Mouse (Mus musculus) midbrain, embryonic 12.5 days (tissue): ENCODE data around the gene Rbfox1. TPM values are rescaled to one million over a fixed set of nuclear protein-coding genes. Genes with fewer than 3 reads are reported as not detected.

Source experiments
- ATAC-seq: fragments of 200-750 bp; cut with Nextera tagmentation; 2 replicates; pipeline ENCODE4 v1.8.0; 2017; ENCODE audit warnings: low read depth, moderate TSS enrichment, moderate library complexity; ENCODE audit not compliant: low FRiP score
- H3K27ac ChIP-seq: fragments of 300-500 bp; sonication (generic); replicated peaks from 2 replicates; pipeline ENCODE4 v1.5.1; 2016; ENCODE audit warnings: mild to moderate bottlenecking
- H3K27me3 ChIP-seq: fragments of 300-500 bp; sonication (generic); 2 replicates; pipeline ENCODE4 v1.6.1; 2016; ENCODE audit warnings: mild to moderate bottlenecking
- H3K36me3 ChIP-seq: fragments of 300-500 bp; sonication (generic); 2 replicates; pipeline ENCODE4 v1.6.1; 2016
- H3K4me1 ChIP-seq: fragments of 300-500 bp; sonication (generic); 2 replicates; pipeline ENCODE4 v1.6.1; 2016
- H3K4me2 ChIP-seq: fragments of 300-500 bp; sonication (generic); replicated peaks from 2 replicates; pipeline ENCODE4 v1.6.1; 2016; ENCODE audit warnings: mild to moderate bottlenecking, moderate library complexity
- H3K4me3 ChIP-seq: fragments of 300-500 bp; sonication (generic); 2 replicates; pipeline ENCODE4 v1.5.1; 2016; ENCODE audit warnings: mild to moderate bottlenecking
- H3K9ac ChIP-seq: fragments of 300-500 bp; sonication (generic); replicated peaks from 2 replicates; pipeline ENCODE4 v1.6.1; 2016; ENCODE audit warnings: mild to moderate bottlenecking, moderate library complexity
- H3K9me3 ChIP-seq: fragments of 300-500 bp; sonication (generic); 2 replicates; pipeline ENCODE4 v1.6.1; 2016; ENCODE audit warnings: mild to moderate bottlenecking
- WGBS: fragments of 180-500 bp; shearing (Covaris S2); methylation state at CpG from one replicate; pipeline ENCODE4 v1.1.7; 2016; 5-methylcytosine and 5-hydroxymethylcytosine counted together
- polyA plus RNA-seq: library from polyadenylated mRNA; unstranded; fragments of >200 nt; fragmentation: Nextera tagmentation; extraction: Ambion mirVana; gene quantifications from 2 replicates; pipeline ENCODE4 v1.2.1, GENCODE M21; 2016

Rbfox1 gene
- polyA plus RNA-seq, 1 experiment from 2014 or later = 32.9 TPM

DNA sequence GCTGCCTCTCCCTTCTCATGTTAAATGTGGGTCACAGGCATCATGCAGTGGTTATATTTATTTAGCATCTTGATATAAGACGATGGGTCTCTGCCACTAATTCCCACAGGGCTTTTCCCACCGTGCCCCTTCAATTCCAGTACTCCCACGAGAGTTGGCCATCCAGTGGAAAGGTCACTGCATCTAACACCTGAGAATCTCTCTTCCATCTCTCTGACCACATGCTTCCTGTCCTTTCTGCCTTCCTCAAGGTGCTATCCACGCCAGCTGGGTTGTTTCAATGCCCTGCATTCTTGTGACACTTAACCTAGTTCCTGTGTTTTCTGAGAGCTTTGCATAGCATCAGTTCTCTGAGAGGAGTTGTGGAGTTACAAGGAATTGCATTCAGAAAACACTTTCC lies 1112.0 kb downstream of the Rbfox1 start:
- no peak for ATAC-seq
- Histone ChIP-seq H3K27ac (no peak overlapping the region), H3K9ac (no peak overlapping the region), H3K36me3 (no peaks in the 10 kb centered on the region), H3K4me3 (no peak overlapping the region), H3K4me2 (no peak overlapping the region), H3K9me3 (no peaks in the 10 kb centered on the region), H3K4me1 (no peaks in the 10 kb centered on the region), H3K27me3 (no peaks in the 10 kb centered on the region)
- WGBS = 67% methylated on average over 4 of the region's 4 CpGs

DNA sequence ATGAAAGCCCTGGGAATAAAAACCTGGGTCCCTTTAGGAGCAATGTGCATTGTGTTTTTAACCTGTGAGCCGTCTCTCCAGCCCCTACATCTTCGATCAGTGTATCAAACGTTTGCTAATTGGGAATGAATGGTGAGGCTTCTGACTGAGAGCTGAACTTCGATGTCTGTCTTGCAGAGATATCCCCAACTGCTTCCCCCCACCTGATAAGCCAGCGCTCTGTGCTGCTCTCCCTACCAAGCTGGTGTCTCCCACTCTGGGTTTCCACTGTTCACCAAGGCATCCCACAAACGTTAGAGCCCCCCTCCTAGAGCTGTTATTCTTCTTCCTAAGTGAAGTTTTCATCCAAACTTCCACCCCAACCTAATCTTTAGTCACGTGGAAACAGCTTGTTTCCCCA lies 1112.7 kb downstream of the Rbfox1 start:
- H3K27ac ChIP-seq = no peak overlapping the region
- H3K4me1 ChIP-seq = no peaks in the 10 kb centered on the region
- 75% methylated on average over 7 of the region's 7 CpGs for WGBS
- no peak overlapping the region for H3K9ac ChIP-seq
- H3K9me3 ChIP-seq = no peaks in the 10 kb centered on the region
- H3K4me3 ChIP-seq = no peak overlapping the region
- no peak for ATAC-seq
- no peaks in the 10 kb centered on the region for H3K27me3 ChIP-seq
- H3K4me2 ChIP-seq = no peak overlapping the region
- H3K36me3 ChIP-seq = no peaks in the 10 kb centered on the region

DNA sequence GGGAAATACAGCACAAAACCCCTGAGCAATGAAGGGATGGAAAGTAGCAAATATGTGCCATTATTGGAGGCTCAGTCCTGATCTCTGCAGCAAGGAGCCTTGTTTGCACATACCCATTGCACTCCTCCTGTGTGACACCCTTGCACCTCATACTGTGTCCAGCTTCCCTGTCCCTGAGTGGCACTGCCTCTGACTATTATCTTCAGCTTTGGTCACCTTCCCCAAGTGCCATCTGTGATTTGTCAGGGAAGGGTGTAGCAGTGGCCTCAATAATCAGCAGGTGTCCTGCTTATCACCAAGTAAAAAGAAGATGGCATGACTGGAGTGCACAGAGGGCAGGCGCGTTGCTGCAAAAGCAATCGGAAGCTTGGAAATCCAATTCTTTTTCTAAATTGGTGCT lies 1119.4 kb downstream of the Rbfox1 start:
- 97% methylated on average over 3 of the region's 3 CpGs for WGBS
- no peak overlapping the region for H3K4me3 ChIP-seq
- H3K27ac ChIP-seq = no peak overlapping the region
- no peaks in the 10 kb centered on the region for H3K9me3 ChIP-seq
- no peak overlapping the region for H3K9ac ChIP-seq
- H3K36me3 ChIP-seq = no peaks in the 10 kb centered on the region
- no peak overlapping the region for H3K4me2 ChIP-seq
- H3K4me1 ChIP-seq = no peaks in the 10 kb centered on the region
- no peak for ATAC-seq
- no peaks in the 10 kb centered on the region for H3K27me3 ChIP-seq

DNA sequence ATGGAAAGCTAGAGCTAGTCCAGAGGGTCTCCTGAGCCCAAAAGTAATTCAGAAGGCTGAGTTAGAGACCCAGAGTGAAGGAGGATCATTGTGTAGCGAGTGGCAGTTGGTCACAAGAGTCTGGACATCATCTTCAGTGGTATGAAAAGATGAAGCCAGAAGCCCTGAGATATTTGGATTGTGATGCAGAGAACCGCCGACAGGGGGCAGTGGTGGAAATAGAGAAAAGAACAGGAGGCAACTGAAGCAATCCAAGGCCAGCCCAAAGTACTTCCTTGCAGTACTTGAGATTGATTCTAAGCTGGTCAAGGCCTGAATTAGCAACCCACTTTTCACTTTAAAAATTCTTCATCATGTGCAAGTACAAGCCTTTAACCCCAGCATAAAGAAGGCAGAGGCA lies 1120.3 kb downstream of the Rbfox1 start:
- no peaks in the 10 kb centered on the region for H3K27me3 ChIP-seq
- H3K9me3 ChIP-seq = no peaks in the 10 kb centered on the region
- H3K4me1 ChIP-seq = no peaks in the 10 kb centered on the region
- H3K36me3 ChIP-seq = no peaks in the 10 kb centered on the region
- no peak overlapping the region for H3K27ac ChIP-seq
- H3K4me2 ChIP-seq = no peak overlapping the region
- H3K4me3 ChIP-seq = no peak overlapping the region
- WGBS = 18% methylated on average over 3 of the region's 3 CpGs
- no peak for ATAC-seq
- H3K9ac ChIP-seq = no peak overlapping the region

DNA sequence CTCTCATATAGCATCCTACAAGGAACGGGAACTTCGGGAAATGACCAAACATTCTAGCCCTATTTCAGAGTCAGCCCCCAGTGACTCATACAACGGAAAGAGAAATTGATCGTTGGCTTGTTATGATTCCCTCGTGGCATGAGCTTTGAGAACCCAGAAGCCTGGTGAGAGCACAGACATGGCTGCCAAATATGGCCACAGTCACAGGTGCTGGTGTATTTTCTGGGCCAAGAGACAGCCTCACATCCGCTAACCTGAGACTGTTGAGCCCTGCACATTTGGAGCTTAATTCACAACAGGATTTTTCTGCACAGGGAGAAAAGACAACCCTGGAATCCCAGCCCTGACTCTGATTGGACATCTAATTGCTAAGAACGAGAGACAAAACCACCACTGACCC lies 1132.2 kb downstream of the Rbfox1 start:
- no peaks in the 10 kb centered on the region for H3K4me1 ChIP-seq
- no peak overlapping the region for H3K4me2 ChIP-seq
- no peaks in the 10 kb centered on the region for H3K9me3 ChIP-seq
- 82% methylated on average over 7 of the region's 7 CpGs for WGBS
- H3K27ac ChIP-seq = no peak overlapping the region
- no peaks in the 10 kb centered on the region for H3K27me3 ChIP-seq
- ATAC-seq = no peak
- no peak overlapping the region for H3K9ac ChIP-seq
- no peak overlapping the region for H3K4me3 ChIP-seq
- no peaks in the 10 kb centered on the region for H3K36me3 ChIP-seq

DNA sequence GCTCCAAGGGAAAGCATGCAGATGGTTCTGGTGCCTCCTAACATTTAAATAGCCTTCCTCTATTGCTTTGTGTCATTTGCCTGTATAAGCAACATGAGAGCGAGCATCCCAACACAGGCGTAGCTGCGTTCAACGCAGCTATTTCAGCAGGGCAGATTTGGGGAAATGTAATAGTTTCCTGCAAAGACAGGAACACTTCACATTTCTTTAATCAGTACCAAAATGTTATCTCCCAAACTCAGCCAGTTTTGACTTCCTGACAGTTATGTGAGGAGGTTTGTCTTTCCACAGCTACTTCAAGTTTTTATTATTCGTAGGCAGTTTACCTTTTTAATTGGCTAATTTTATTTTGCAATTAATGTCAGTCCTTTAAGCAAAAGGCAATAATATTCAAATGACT lies 1149.1 kb downstream of the Rbfox1 start:
- Histone ChIP-seq H3K36me3 (no peaks in the 10 kb centered on the region), H3K27ac (no peak overlapping the region), H3K27me3 (peaks cover 19% of the 10 kb centered on the region), H3K9ac (no peak overlapping the region), H3K4me2 (no peak overlapping the region), H3K4me1 (peaks cover 5% of the 10 kb centered on the region), H3K4me3 (no peak overlapping the region), H3K9me3 (no peaks in the 10 kb centered on the region)
- 92% methylated on average over 5 of the region's 5 CpGs for WGBS
- no peak for ATAC-seq

DNA sequence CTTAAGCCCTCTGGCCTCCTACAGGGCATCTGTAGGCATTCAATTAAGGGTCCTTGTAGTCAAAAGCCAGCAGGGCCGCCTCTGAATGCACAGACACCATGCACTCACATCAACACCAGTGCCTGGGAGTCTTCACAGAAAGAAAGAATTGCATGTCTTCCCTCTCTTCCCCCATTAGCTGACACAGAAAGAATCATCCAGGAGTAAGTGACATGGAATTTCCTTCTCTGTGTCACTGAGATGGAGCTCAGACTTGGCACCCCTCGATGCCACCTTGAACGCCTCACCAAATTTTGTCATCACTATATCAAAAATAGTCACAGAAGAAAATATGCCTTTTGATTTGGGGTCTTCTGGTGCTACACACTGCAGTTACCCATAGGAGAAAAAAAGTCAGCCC lies 1151.4 kb downstream of the Rbfox1 start:
- 63% methylated on average over 3 of the region's 3 CpGs for WGBS
- H3K9me3 ChIP-seq = no peaks in the 10 kb centered on the region
- no peak for ATAC-seq
- H3K4me1 ChIP-seq = peaks cover 12% of the 10 kb centered on the region
- no peaks in the 10 kb centered on the region for H3K36me3 ChIP-seq
- H3K4me3 ChIP-seq = no peak overlapping the region
- peaks cover 32% of the 10 kb centered on the region for H3K27me3 ChIP-seq
- no peak overlapping the region for H3K4me2 ChIP-seq
- no peak overlapping the region for H3K9ac ChIP-seq
- H3K27ac ChIP-seq = no peak overlapping the region

DNA sequence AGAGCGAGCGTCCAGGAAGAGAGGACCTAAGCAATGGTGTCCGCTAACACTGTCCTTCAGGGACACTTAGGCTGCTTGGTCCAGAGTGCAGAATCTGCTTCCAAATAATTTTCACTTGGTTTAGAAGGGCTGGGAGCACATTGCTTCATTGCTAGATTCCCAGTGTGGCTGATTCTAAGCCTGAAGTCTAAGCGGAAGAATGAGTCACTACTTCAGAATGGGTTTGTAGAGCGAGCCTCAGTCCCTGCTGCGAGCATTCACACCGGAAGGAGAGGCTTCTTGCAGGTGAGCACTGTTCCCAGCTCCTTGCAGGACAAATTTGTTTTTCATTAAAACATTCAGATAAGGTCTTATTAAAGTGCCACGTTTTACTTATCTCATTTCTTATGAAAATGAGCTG lies 1151.8 kb downstream of the Rbfox1 start:
- Histone ChIP-seq H3K4me3 (no peak overlapping the region), H3K4me2 (no peak overlapping the region), H3K9me3 (no peaks in the 10 kb centered on the region), H3K27me3 (peaks cover 36% of the 10 kb centered on the region), H3K9ac (no peak overlapping the region), H3K36me3 (no peaks in the 10 kb centered on the region), H3K27ac (no peak overlapping the region), H3K4me1 (peaks cover 12% of the 10 kb centered on the region)
- 60% methylated on average over 8 of the region's 8 CpGs for WGBS
- ATAC-seq = no peak

DNA sequence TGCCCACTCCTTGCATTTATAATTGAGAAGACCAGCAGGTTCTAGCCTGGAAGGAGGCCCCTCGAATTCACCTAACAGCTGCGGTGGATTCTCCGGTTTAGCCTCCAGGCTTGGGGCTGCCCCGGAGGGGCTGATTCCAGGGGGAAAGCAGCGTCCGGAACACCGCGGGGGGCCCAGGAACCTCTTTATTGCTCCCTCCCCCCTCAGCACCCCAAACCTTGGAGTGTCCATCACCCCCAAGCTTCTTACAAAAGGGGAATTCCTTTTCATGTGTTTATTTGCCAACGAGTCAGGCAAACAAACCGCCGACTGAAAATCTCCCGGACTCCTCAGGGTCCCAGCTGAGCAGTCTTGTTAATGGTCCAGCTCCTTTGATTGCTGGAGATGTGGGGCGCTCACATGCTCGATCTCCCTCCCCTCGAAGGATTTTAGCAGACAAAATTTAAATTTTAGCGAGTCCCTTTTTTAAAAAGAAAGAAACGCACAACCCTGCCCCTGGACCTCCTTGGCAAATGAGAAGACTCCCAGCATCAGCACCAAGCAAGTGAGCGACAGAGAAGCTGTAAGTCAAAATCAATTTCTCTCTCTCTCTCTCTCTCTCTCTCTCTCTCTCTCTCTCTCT lies 1153.6 kb downstream of the Rbfox1 start:
- Histone ChIP-seq H3K27me3 (peaks cover 38% of the 10 kb centered on the region), H3K36me3 (no peaks in the 10 kb centered on the region)
- under 1% methylated on average over 18 of the region's 18 CpGs for WGBS

DNA sequence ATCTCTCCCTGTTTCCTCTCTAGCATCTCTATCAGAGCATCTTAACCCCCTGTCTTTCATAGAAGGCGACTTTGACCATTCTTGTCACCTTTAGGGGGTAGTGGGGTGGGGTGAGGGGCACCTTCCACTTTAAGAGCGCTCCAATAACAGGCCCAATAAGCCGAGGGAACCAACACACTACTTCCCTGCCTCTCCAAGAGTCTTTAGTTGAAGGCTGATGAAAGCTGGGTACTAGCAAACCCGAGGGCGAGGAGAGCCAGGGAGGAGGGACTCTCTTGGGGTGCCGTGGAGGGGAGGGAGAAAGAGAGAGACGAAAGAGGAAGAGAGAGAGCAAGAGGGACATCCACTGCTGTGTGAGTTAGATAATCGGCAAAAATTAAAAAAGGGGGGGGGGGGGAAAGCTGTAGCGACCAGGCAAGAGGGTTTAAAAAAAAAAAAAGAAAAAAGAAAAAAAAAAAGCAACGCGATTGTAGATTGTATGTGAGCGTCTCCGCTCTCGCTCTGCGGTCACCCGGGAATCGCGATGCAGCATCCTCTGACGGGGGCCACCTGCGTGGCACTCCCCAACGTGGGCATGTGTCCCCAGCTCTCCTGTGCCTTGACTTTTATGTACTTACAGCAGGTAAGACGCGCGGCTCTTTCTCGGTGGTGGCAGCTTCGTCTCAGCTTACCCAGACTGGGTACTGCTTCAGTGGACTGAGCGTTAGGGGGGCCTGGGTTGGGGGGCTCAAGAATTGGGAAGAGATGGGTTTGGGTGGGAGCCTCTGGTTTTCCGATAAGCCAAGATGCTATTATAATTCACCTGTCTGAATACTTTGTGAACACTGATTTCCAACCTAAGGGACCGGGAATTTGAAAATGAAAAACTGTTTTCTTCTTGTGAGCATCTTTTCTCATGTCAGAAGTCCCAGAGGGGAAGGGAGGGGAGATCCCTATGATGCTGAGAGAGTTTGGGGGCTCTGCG lies 1154.5 kb downstream of the Rbfox1 start:
- peak; percentile 58 for ATAC-seq
- H3K4me1 ChIP-seq = peaks cover 12% of the 10 kb centered on the region
- H3K4me2 ChIP-seq = peak overlapping the region; percentile 76
- peak overlapping the region; percentile 65 for H3K9ac ChIP-seq
- H3K36me3 ChIP-seq = no peaks in the 10 kb centered on the region
- H3K27ac ChIP-seq = peak overlapping the region; percentile 49
- no peaks in the 10 kb centered on the region for H3K9me3 ChIP-seq
- peak overlapping the region; percentile 49 for H3K4me3 ChIP-seq
- WGBS = 2% methylated on average over 29 of the region's 30 CpGs
- peaks cover 41% of the 10 kb centered on the region for H3K27me3 ChIP-seq

More for the DNA sequence above, 1153.6 kb downstream of the Rbfox1 start:
- Histone ChIP-seq H3K4me2 (peak overlapping the region; percentile 76), H3K27ac (peak overlapping the region; percentile 52; the same call in 1 of the 2 replicates), H3K4me3 (peak overlapping the region; percentile 49), H3K4me1 (peaks cover 12% of the 10 kb centered on the region), H3K9ac (peak overlapping the region; percentile 60), H3K9me3 (no peaks in the 10 kb centered on the region)
- ATAC-seq = peak; percentile 59; the same call in 1 of the 2 replicates

DNA sequence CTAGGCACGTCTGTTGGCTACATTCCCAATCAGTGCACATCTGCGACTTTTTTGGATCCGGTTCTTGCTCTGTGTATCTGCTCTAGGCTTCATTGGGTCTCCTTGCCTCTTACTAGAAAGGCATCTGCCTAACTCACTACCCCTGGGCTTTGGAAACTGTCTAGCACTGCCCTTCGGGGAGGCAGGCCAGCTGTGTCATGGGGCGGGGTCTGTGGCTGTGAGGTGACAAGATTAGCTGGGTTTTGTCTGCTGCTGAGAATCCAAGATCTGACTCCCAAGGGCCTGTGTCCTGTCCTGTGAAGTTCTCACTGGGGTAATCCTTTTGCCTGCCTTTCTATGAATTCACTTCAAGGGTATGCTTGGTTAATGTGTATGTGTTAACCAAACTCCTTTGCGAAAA lies 1155.5 kb downstream of the Rbfox1 start:
- Histone ChIP-seq H3K27me3 (peaks cover 41% of the 10 kb centered on the region), H3K4me2 (peak overlapping the region; percentile 76), H3K4me3 (peak overlapping the region; percentile 49), H3K9me3 (no peaks in the 10 kb centered on the region), H3K4me1 (peaks cover 12% of the 10 kb centered on the region), H3K27ac (peak overlapping the region; percentile 25; the same call in 1 of the 2 replicates), H3K36me3 (no peaks in the 10 kb centered on the region), H3K9ac (no peak overlapping the region)
- WGBS = 16% methylated on average over 6 of the region's 6 CpGs
- no peak for ATAC-seq

DNA sequence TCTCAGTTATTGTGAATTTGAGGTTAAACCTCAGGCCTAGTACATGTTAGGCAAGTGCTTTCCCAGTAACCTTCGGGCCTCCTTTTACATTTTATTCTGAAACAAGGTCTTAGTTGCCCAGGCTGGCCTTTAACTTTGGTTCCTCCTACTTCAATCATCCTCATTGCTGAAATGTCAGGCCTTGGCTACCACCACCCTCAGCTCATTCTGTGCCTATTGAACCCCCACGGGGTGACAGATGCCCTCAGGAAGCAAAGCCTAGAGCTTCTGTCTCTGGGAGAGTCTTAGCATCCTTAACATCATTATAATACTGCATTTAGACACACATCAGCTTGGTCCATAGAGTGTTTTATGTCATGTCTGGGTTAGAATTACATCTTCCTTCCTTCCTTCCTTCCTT lies 1162.3 kb downstream of the Rbfox1 start:
- Histone ChIP-seq H3K27ac (no peak overlapping the region), H3K36me3 (no peaks in the 10 kb centered on the region), H3K4me2 (no peak overlapping the region), H3K27me3 (peaks cover 20% of the 10 kb centered on the region), H3K4me3 (no peak overlapping the region), H3K9ac (no peak overlapping the region), H3K9me3 (no peaks in the 10 kb centered on the region), H3K4me1 (peaks cover 32% of the 10 kb centered on the region)
- no peak for ATAC-seq
- WGBS = 70% methylated on average over 2 of the region's 2 CpGs
